Mouse (Mus musculus): Measurements from ENCODE around the gene Tktl1. TPM values are rescaled to one million over a fixed set of nuclear protein-coding genes. Genes with fewer than 3 reads are reported as not detected.

Tktl1 gene
- polyA plus RNA-seq, 1 experiment from 2014 or later, result not detected

DNA sequence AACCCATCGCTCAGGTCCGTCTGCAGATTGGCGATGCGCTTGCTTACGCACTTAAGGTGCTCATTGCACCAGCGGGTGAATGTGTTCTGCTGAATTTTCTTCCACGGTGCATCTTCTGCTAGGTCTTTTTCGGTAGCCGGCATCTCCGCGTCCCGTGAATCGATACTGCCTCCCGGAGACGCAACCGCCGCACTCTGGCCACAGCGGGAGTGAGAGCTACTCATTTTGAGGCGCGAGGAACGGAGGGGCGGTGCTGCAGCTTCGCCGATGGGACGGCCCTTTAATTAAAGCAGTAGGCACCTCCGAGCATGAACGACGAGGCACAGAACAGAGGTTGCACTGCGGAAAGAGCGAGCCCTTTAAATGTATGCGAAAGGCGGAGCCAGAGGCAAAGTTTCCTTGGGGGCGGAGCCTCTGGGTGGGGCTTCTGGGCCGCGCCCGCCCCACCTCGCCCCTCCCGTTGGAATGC lies 69.2 kb downstream of the Tktl1 start:
- Histone ChIP-seq H3K27ac (peak overlapping the region; percentile 88), H3K79me2 (ENCODE audit: inconsistent target) (peaks cover 27% of the 10 kb centered on the region), H3K36me3 (ENCODE audit: inconsistent target) (0 out of 2 replicates have a peak, but pooled peaks cover 12% of the 10 kb centered on the region), H3K4me3 (ENCODE audit: inconsistent target) (peak overlapping the region; percentile 59)
- WGBS (ENCODE audit: missing documents), result 15% methylated on average over 35 of the region's 38 CpGs

GRCm38 (mm10) chrX:74246693-74247092 lies 69.6 kb downstream of the Tktl1 start:
- 22% methylated on average over 8 of the region's 15 CpGs for WGBS (ENCODE audit: missing documents)

DNA sequence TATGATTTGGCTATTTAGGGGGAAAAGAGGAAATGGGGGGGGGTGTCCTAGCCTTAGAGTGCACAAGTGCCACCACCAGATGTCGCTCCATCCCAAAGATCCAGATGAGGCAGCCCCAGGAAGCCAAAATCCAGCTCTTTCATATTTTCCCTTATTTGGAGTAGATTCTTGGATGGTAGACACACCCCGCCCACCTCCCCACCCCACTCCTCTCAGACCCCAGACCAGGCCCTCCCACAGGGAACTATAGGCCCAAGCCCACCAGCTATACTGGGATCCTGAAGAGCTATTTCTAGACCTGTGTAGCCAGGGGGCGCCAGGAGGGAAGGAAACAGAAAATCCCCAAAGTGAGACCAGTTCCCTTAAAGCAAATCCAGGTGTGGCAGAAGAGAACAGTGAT lies 71.6 kb downstream of the Tktl1 start:
- 0 out of 2 replicates have a peak overlapping the region, but pooled peaks have one; percentile 22 for H3K27ac ChIP-seq

More at GRCm38 (mm10) chrX:74246693-74247092, 69.6 kb downstream of the Tktl1 start:
- Histone ChIP-seq H3K4me3 (ENCODE audit: inconsistent target) (peak overlapping the region; percentile 29), H3K79me2 (ENCODE audit: inconsistent target) (peaks cover 23% of the 10 kb centered on the region), H3K36me3 (ENCODE audit: inconsistent target) (0 out of 2 replicates have a peak, but pooled peaks cover 7% of the 10 kb centered on the region), H3K27ac (peak overlapping the region; percentile 65)

GRCm38 (mm10) chrX:74249615-74250014 lies 72.6 kb downstream of the Tktl1 start, which contains the start of gene Flna:
TSS of gene Flna (minus strand) at chrX:74249820.
- H3K36me3 ChIP-seq (ENCODE audit: inconsistent target), result no peaks in the 10 kb centered on the region
- 33% methylated on average over 23 of the region's 38 CpGs for WGBS (ENCODE audit: missing documents)
- peak within 1 kb of the TSS; percentile 39 for H3K27ac ChIP-seq
- peak within 1 kb of the TSS; percentile 31 for H3K4me3 ChIP-seq (ENCODE audit: inconsistent target)
- H3K79me2 ChIP-seq (ENCODE audit: inconsistent target), result peaks cover 7% of the 10 kb centered on the region

More for the DNA sequence above, 71.6 kb downstream of the Tktl1 start:
- WGBS (ENCODE audit: missing documents), result 31% methylated on average over 3 of the region's 3 CpGs
- Histone ChIP-seq H3K4me3 (ENCODE audit: inconsistent target) (peak overlapping the region; percentile 31; the same call in 1 of the 2 replicates), H3K79me2 (ENCODE audit: inconsistent target) (peaks cover 7% of the 10 kb centered on the region), H3K36me3 (ENCODE audit: inconsistent target) (no peaks in the 10 kb centered on the region)

GRCm38 (mm10) chrX:74254153-74254887 lies 77.3 kb downstream of the Tktl1 start, which contains the start of gene Emd:
TSS of gene Emd (plus strand) at chrX:74254687.
- peaks cover 12% of the 10 kb centered on the region for H3K79me2 ChIP-seq (ENCODE audit: inconsistent target)
- H3K36me3 ChIP-seq (ENCODE audit: inconsistent target), result no peaks in the 10 kb centered on the region
- H3K27ac ChIP-seq, result peak within 1 kb of the TSS; percentile 52
- WGBS (ENCODE audit: missing documents), result 27% methylated on average over 24 of the region's 39 CpGs
- peak within 1 kb of the TSS; percentile 58 for H3K4me3 ChIP-seq (ENCODE audit: inconsistent target)

- peaks cover 12% of the 10 kb centered on the region for H3K79me2 ChIP-seq (ENCODE audit: inconsistent target)
- WGBS (ENCODE audit: missing documents), result 26% methylated on average over 24 of the region's 31 CpGs
- H3K27ac ChIP-seq, result peak overlapping the region; percentile 52
- H3K36me3 ChIP-seq (ENCODE audit: inconsistent target), result no peaks in the 10 kb centered on the region
- peak overlapping the region; percentile 58 for H3K4me3 ChIP-seq (ENCODE audit: inconsistent target)
Measured at GRCm38 (mm10) chrX:74254888-74255565, 78.0 kb downstream of the Tktl1 start.

DNA sequence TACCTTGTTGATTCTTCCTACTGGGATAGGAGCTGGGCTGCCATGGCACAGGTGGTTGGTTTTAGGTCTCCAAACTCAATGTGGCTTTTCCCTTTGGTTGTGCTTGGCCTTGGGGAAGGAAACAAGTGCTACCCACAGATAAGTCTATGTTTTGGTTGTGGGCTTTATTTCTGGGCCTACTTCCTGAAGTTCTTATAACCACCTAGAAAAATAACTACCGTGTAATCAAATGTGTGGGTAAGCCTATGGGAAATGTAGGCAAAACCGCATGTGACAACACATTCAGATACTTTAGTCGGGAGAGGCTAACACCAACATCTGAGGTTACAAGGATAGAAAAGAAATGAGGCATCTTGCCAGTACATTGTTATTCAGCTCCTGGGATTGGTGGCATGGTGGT lies 80.7 kb downstream of the Tktl1 start:
- WGBS (ENCODE audit: missing documents), result 68% methylated on average over 3 of the region's 3 CpGs
- no peak overlapping the region for H3K4me3 ChIP-seq (ENCODE audit: inconsistent target)
- H3K79me2 ChIP-seq (ENCODE audit: inconsistent target), result peaks cover 12% of the 10 kb centered on the region
- H3K36me3 ChIP-seq (ENCODE audit: inconsistent target), result no peaks in the 10 kb centered on the region
- no peak overlapping the region for H3K27ac ChIP-seq

Other genes with a start within 250 kb of the Tktl1 start
- 146 to 221 TPM (median 206 TPM) in 3 replicates for gene Renbp, start 246.4 kb upstream of the Tktl1 start, polyA plus RNA-seq (2018)
- gene Hcfc1, start 210.9 kb upstream of the Tktl1 start, polyA plus RNA-seq (2018), result 43.0 to 62.9 TPM (median 54.1 TPM) in 3 replicates
- gene Irak1, start 153.3 kb upstream of the Tktl1 start, polyA plus RNA-seq (2018), result 56.5 to 75.1 TPM (median 66.5 TPM) in 3 replicates
- gene Opn1mw, start 49.8 kb upstream of the Tktl1 start, polyA plus RNA-seq (2018), result not detected in 3 replicates
- gene Mecp2, start 41.9 kb upstream of the Tktl1 start, polyA plus RNA-seq (2018), result 13.0 to 16.3 TPM (median 15.6 TPM) in 3 replicates
- gene Tex28, start 9.4 kb upstream of the Tktl1 start, polyA plus RNA-seq (2018), result not detected in 3 replicates
- 167 to 435 TPM (median 388 TPM) in 3 replicates for gene Flna, start 72.6 kb downstream of the Tktl1 start, polyA plus RNA-seq (2018)
- gene Emd, start 77.4 kb downstream of the Tktl1 start, polyA plus RNA-seq (2018), result 35.7 to 94.2 TPM (median 47.2 TPM) in 3 replicates
- 1,104 to 3,117 TPM (median 2,186 TPM) in 3 replicates for gene Rpl10, start 93.6 kb downstream of the Tktl1 start, polyA plus RNA-seq (2018)
- gene Taz, start 104.7 kb downstream of the Tktl1 start, polyA plus RNA-seq (2018), result 20.9 to 53.4 TPM (median 35.7 TPM) in 3 replicates
- 142 to 185 TPM (median 160 TPM) in 3 replicates for gene Dnase1l1, start 105.1 kb downstream of the Tktl1 start, polyA plus RNA-seq (2018)
- 423 to 572 TPM (median 484 TPM) in 3 replicates for gene Atp6ap1, start 119.8 kb downstream of the Tktl1 start, polyA plus RNA-seq (2018)
- gene Gdi1, start 127.7 kb downstream of the Tktl1 start, polyA plus RNA-seq (2018), result 40.7 to 86.1 TPM (median 74.6 TPM) in 3 replicates
- 106 to 278 TPM (median 113 TPM) in 3 replicates for gene Fam50a, start 135.8 kb downstream of the Tktl1 start, polyA plus RNA-seq (2018)
- gene Plxna3, start 151.8 kb downstream of the Tktl1 start, polyA plus RNA-seq (2018), result 1.9 to 2.8 TPM (median 2.2 TPM) in 3 replicates
- gene Lage3, start 176.4 kb downstream of the Tktl1 start, polyA plus RNA-seq (2018), result 25.6 to 62.6 TPM (median 35.9 TPM) in 3 replicates
- gene Ubl4a, start 196.0 kb downstream of the Tktl1 start, polyA plus RNA-seq (2018), result 17.1 to 29.5 TPM (median 25.0 TPM) in 3 replicates
- gene Slc10a3, start 196.1 kb downstream of the Tktl1 start, polyA plus RNA-seq (2018), result 25.6 to 29.5 TPM (median 27.5 TPM) in 3 replicates
- gene Fam3a, start 216.0 kb downstream of the Tktl1 start, polyA plus RNA-seq (2018), result 24.1 to 37.8 TPM (median 27.4 TPM) in 3 replicates
- gene Ikbkg, start 216.0 kb downstream of the Tktl1 start, polyA plus RNA-seq (2018), result 21.1 to 27.6 TPM (median 22.4 TPM) in 3 replicates